Mouse (Mus musculus) WW6 (cell line): ENCODE results near the gene Lmo2.
"Not testable (repeated sequence)": the region's sequence is repeated elsewhere in the genome, so short reads cannot be mapped to it uniquely, and the experiment has no call there.

ENCODE experiments used
- DNase-seq: peaks from one replicate; pipeline ENCODE4 v3.0.0-alpha.2; 2013; ENCODE audit warnings: low read depth, low spot score

The Lmo2 gene

GRCm38 (mm10) chr2:103977716-103978115 is 19.9 kb downstream of the Lmo2 start:
- DNase-seq = no peak

GRCm38 (mm10) chr2:103982250-103982649 is 24.5 kb downstream of the Lmo2 start:
- DNase-seq = no peak

- no peak for DNase-seq
Observed at GRCm38 (mm10) chr2:103983146-103983545, 25.4 kb downstream of the Lmo2 start.

GRCm38 (mm10) chr2:103987595-103987994 is 29.8 kb downstream of the Lmo2 start:
- DNase-seq = not testable (repeated sequence)

GRCm38 (mm10) chr2:103989724-103990123 is 31.9 kb downstream of the Lmo2 start:
- no peak for DNase-seq

- DNase-seq = no peak
Observed at GRCm38 (mm10) chr2:103991303-103991702, 33.5 kb downstream of the Lmo2 start.

- DNase-seq = no peak
Observed at GRCm38 (mm10) chr2:103992162-103992561, 34.4 kb downstream of the Lmo2 start.

- no peak for DNase-seq
Observed at GRCm38 (mm10) chr2:103992618-103993332, 35.0 kb downstream of the Lmo2 start.

GRCm38 (mm10) chr2:104001076-104001475 is 43.3 kb downstream of the Lmo2 start:
- no peak for DNase-seq

- no peak for DNase-seq
Observed at GRCm38 (mm10) chr2:104001861-104002260, 44.1 kb downstream of the Lmo2 start.

GRCm38 (mm10) chr2:104002711-104003413 is 45.1 kb downstream of the Lmo2 start:
- DNase-seq = peak; percentile 66

- DNase-seq = no peak
Observed at GRCm38 (mm10) chr2:104007793-104008519, 50.2 kb downstream of the Lmo2 start.

- not testable (repeated sequence) for DNase-seq
Observed at GRCm38 (mm10) chr2:104008853-104009252, 51.1 kb downstream of the Lmo2 start.

GRCm38 (mm10) chr2:104023096-104023495 is 65.3 kb downstream of the Lmo2 start:
- DNase-seq = no peak

- DNase-seq = no peak
Observed at GRCm38 (mm10) chr2:104024656-104025055, 66.9 kb downstream of the Lmo2 start.

- no peak for DNase-seq
Observed at GRCm38 (mm10) chr2:104027458-104028138, 69.8 kb downstream of the Lmo2 start, which contains the start of gene Fbxo3. Gene Fbxo3, plus strand, starts transcription at chr2:104027721.

- no peak for DNase-seq
Observed at GRCm38 (mm10) chr2:104028139-104028723, 70.4 kb downstream of the Lmo2 start, which contains the start of gene 4931422A03Rik. Gene 4931422A03Rik, minus strand, starts transcription at chr2:104028361.

- DNase-seq = no peak
Observed at GRCm38 (mm10) chr2:104029074-104029473, 71.3 kb downstream of the Lmo2 start.

GRCm38 (mm10) chr2:104030381-104030780 is 72.6 kb downstream of the Lmo2 start:
- DNase-seq = no peak
